Mouse (Mus musculus) liver, adult 2 months (tissue): ENCODE measurements at regions not wholly inside any gene's neighbourhood (a gene's known extent, or its start where the extent isn't known, plus 50 kb on each side); places are given as distances from the start of the nearest gene placed in this dataset.

Source experiments
- DNase-seq: peaks from one replicate; pipeline ENCODE4 v3.0.0-alpha.2; 2011; ENCODE audit warnings: low read depth, low spot score; ENCODE audit errors: extremely low read depth
- H3K27ac ChIP-seq: fragments of 200-500 bp; replicated peaks from 2 replicates; pipeline ENCODE4 v1.5.1; 2012; ENCODE audit warnings: low read depth, mild to moderate bottlenecking, control low read depth, inconsistent platforms, low read length; ENCODE audit not compliant: insufficient read depth
- H3K27me3 ChIP-seq: fragments of 200-500 bp; 2 replicates; pipeline ENCODE4 v1.6.1; 2012; ENCODE audit warnings: mild to moderate bottlenecking, moderate library complexity, low read length, inconsistent platforms; ENCODE audit not compliant: control insufficient read depth, insufficient read depth
- H3K36me3 ChIP-seq: fragments of 200-500 bp; 2 replicates; pipeline ENCODE4 v1.6.1; 2012; ENCODE audit warnings: low read length, inconsistent platforms; ENCODE audit not compliant: control insufficient read depth, insufficient read depth
- H3K4me1 ChIP-seq: fragments of 200-500 bp; 2 replicates; pipeline ENCODE4 v1.6.1; 2011; ENCODE audit warnings: low read length; ENCODE audit not compliant: control insufficient read depth, insufficient read depth
- H3K4me3 ChIP-seq: fragments of 200-500 bp; 2 replicates; pipeline ENCODE4 v1.5.1; 2011; ENCODE audit warnings: low read depth, mild to moderate bottlenecking, control low read depth, low read length, moderate library complexity; ENCODE audit not compliant: insufficient read depth
- H3K79me2 ChIP-seq: fragments of 200-500 bp; 2 replicates; pipeline ENCODE4 v1.6.1; 2012; ENCODE audit warnings: inconsistent platforms, mild to moderate bottlenecking, low read length, moderate library complexity; ENCODE audit not compliant: control insufficient read depth, insufficient read depth
- H3K9ac ChIP-seq: fragments of 200-500 bp; 2 replicates; pipeline ENCODE4 v1.6.1; 2012; ENCODE audit warnings: low read depth, mild to moderate bottlenecking, control low read depth, inconsistent platforms, low read length
- CTCF ChIP-seq: fragments of 200-500 bp; IDR thresholded peaks from 2 replicates; pipeline ENCODE4 v1.5.1; 2011; ENCODE audit warnings: low read depth, low read length, control low read depth
- POLR2A ChIP-seq: fragments of 200-500 bp; IDR thresholded peaks from 2 replicates; pipeline ENCODE4 v1.6.1; 2011; ENCODE audit warnings: low read length, control low read depth; ENCODE audit not compliant: insufficient read depth; ENCODE audit errors: extremely low read depth
- WGBS: fragments of 180-500 bp; shearing (Covaris S2); methylation state at CpG from one replicate; pipeline ENCODE4 v1.1.7; 2018; 5-methylcytosine and 5-hydroxymethylcytosine counted together

GRCm38 (mm10) chr13:59271661-59272060 is 313.4 kb downstream of the Agtpbp1 start:
- no peak for DNase-seq

GRCm38 (mm10) chr13:59266854-59267253 is 318.2 kb downstream of the Agtpbp1 start:
- DNase-seq: no peak
- TF ChIP-seq CTCF (no peak), POLR2A (no peak)
- H3K4me1 ChIP-seq: no peaks in the 10 kb centered on the region
- no peak overlapping the region for H3K4me3 ChIP-seq
- no peaks in the 10 kb centered on the region for H3K79me2 ChIP-seq
- no peaks in the 10 kb centered on the region for H3K27me3 ChIP-seq
- no peak overlapping the region for H3K9ac ChIP-seq
- 66% methylated on average over 4 of the region's 4 CpGs for WGBS
- no peaks in the 10 kb centered on the region for H3K36me3 ChIP-seq
- H3K27ac ChIP-seq: no peak overlapping the region

More at GRCm38 (mm10) chr13:59271661-59272060, 313.4 kb downstream of the Agtpbp1 start:
- Histone ChIP-seq H3K4me1 (no peaks in the 10 kb centered on the region), H3K4me3 (no peak overlapping the region), H3K27ac (no peak overlapping the region), H3K79me2 (no peaks in the 10 kb centered on the region), H3K36me3 (no peaks in the 10 kb centered on the region), H3K9ac (no peak overlapping the region), H3K27me3 (no peaks in the 10 kb centered on the region)
- WGBS: 84% methylated on average over 4 of the region's 4 CpGs
- TF ChIP-seq POLR2A: no peak
- TF ChIP-seq CTCF: no peak

DNA sequence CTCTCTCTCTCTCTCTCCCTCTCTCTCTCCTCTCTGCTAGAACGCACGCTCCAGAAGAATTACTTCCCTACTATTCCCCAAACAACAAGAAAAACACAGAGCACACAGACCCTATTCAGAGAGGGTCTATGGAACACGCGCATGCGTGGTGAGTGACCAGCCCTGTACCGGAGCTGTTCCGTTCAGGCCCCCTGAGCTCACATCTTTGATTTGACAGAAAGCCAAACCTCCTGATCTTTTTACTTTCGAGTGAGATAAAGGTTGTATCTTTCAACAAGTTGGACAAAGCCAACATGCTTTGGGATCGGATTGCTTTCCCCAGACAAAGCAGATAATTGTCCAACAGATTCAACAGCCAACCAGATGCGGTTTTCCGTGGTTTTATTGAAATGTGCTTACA is 320.9 kb downstream of the Agtpbp1 start:
- no peaks in the 10 kb centered on the region for H3K79me2 ChIP-seq
- no peaks in the 10 kb centered on the region for H3K36me3 ChIP-seq
- H3K9ac ChIP-seq: no peak overlapping the region
- no peak for TF ChIP-seq POLR2A
- TF ChIP-seq CTCF: no peak
- no peak overlapping the region for H3K4me3 ChIP-seq
- H3K4me1 ChIP-seq: no peaks in the 10 kb centered on the region
- 80% methylated on average over 11 of the region's 11 CpGs for WGBS
- no peaks in the 10 kb centered on the region for H3K27me3 ChIP-seq
- DNase-seq: no peak
- H3K27ac ChIP-seq: no peak overlapping the region

GRCm38 (mm10) chr13:59261924-59262323 is 323.1 kb downstream of the Agtpbp1 start:
- DNase-seq: no peak
- no peaks in the 10 kb centered on the region for H3K79me2 ChIP-seq
- TF ChIP-seq POLR2A: no peak
- TF ChIP-seq CTCF: no peak
- H3K9ac ChIP-seq: no peak overlapping the region
- H3K4me1 ChIP-seq: no peaks in the 10 kb centered on the region
- H3K36me3 ChIP-seq: no peaks in the 10 kb centered on the region
- H3K27me3 ChIP-seq: no peaks in the 10 kb centered on the region
- 61% methylated on average over 3 of the region's 3 CpGs for WGBS
- no peak overlapping the region for H3K4me3 ChIP-seq
- no peak overlapping the region for H3K27ac ChIP-seq

GRCm38 (mm10) chr13:59255798-59256435 is 329.1 kb downstream of the Agtpbp1 start:
- no peak overlapping the region for H3K9ac ChIP-seq
- H3K27ac ChIP-seq: no peak overlapping the region
- TF ChIP-seq CTCF (no peak), POLR2A (no peak)
- no peak overlapping the region for H3K4me3 ChIP-seq
- DNase-seq: no peak
- no peaks in the 10 kb centered on the region for H3K27me3 ChIP-seq
- no peaks in the 10 kb centered on the region for H3K36me3 ChIP-seq
- no peaks in the 10 kb centered on the region for H3K4me1 ChIP-seq
- no peaks in the 10 kb centered on the region for H3K79me2 ChIP-seq
- WGBS: 84% methylated on average over 12 of the region's 12 CpGs
